Mouse (Mus musculus) lung, embryonic 16.5 days (tissue): ENCODE results near the gene Parp12. TPM values are rescaled to one million over a fixed set of nuclear protein-coding genes. Genes with fewer than 3 reads are reported as not detected.

ENCODE experiments used
- ATAC-seq: fragments of 200-750 bp; cut with Nextera tagmentation; 2 replicates; pipeline ENCODE4 v1.8.0; 2017; ENCODE audit warnings: low read depth, mild to moderate bottlenecking, moderate library complexity
- H3K27ac ChIP-seq: fragments of 300-500 bp; sonication (generic); 2 replicates; pipeline ENCODE4 v1.5.1; 2014; ENCODE audit warnings: mild to moderate bottlenecking, control low read depth, low read length
- H3K27me3 ChIP-seq: fragments of 300-500 bp; sonication (generic); 2 replicates; pipeline ENCODE4 v1.6.1; 2014; ENCODE audit warnings: low read depth, low read length, mixed read lengths; ENCODE audit not compliant: control insufficient read depth, insufficient read depth
- H3K36me3 ChIP-seq: fragments of 300-500 bp; sonication (generic); 2 replicates; pipeline ENCODE4 v1.6.1; 2014; ENCODE audit warnings: low read length; ENCODE audit not compliant: control insufficient read depth, insufficient read depth
- H3K4me1 ChIP-seq: fragments of 300-500 bp; sonication (generic); replicated peaks from 2 replicates; pipeline ENCODE4 v1.6.1; 2014; ENCODE audit warnings: low read length, mixed read lengths; ENCODE audit not compliant: control insufficient read depth, insufficient read depth
- H3K4me2 ChIP-seq: fragments of 300-500 bp; sonication (generic); 2 replicates; pipeline ENCODE4 v1.6.1; 2014; ENCODE audit warnings: low read depth, low read length, control low read depth
- H3K4me3 ChIP-seq: fragments of 300-500 bp; sonication (generic); 2 replicates; pipeline ENCODE4 v1.5.1; 2014; ENCODE audit warnings: mild to moderate bottlenecking, low read length, control low read depth
- H3K9ac ChIP-seq: fragments of 300-500 bp; sonication (generic); 2 replicates; pipeline ENCODE4 v1.6.1; 2014; ENCODE audit warnings: low read length, control low read depth
- H3K9me3 ChIP-seq: fragments of 300-500 bp; sonication (generic); 2 replicates; pipeline ENCODE4 v1.6.1; 2016; ENCODE audit warnings: low read length; ENCODE audit not compliant: control insufficient read depth
- WGBS: fragments of 180-500 bp; shearing (Covaris S2); extraction: QIAGEN DNeasy Blood & Tissue Kit; methylation state at CpG from one replicate; pipeline ENCODE4 v1.1.7; 2014; 5-methylcytosine and 5-hydroxymethylcytosine counted together
- polyA plus RNA-seq: library from polyadenylated mRNA; unstranded; fragments of >200 nt; fragmentation: Nextera tagmentation; extraction: Ambion mirVana; gene quantifications from 2 replicates; pipeline ENCODE4 v1.2.1, GENCODE M21; 2015

The Parp12 gene
- 9.5 and 10.2 TPM in 2 replicates for polyA plus RNA-seq

DNA sequence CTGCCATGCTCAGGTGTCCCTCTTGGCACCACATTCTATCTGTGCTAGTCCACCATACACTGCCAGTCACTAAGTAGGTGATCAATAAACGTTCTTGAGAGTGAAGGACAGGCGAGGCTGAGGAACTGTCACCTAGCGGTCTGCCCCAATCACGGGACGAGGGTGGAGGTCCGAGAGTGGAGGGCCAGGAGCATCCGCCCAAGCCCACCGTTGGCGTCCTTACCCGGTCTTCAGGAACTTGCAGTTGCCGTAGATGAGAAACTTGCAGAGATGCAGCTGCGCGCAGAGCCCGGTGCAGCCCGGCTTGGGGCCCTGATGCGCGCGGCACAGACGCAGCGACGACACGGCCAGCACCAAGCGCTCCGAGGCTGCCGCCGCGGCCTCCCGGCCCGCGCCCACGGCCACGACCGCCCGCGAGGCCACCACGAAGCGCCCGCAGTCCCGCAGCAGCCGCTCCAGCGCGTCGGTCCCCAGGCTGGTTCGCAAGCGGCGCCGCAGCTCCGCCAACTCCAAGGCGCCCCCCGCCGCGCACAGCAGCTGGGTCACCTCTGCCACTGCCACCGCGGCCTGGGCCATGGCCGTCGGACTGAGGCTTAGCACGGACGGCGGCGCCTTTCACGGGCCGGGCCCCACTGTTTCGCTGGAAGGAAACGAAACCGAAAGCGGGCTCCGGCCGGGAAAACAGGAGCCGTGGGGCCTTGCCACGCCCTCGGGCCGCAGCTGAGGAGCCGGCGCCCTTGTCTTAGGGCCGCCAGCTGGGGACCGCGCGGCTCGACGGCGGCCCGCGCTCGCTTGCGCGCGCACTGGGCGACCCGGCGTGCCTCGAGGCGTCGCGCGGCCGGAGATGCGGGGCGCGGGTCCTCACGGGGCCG, at the start of gene Parp12:
Gene Parp12 (minus strand): TSS at position 766 of the 872 bp plus-strand sequence.
- Histone ChIP-seq H3K36me3 (no peaks in the 10 kb centered on the region), H3K27me3 (no peaks in the 10 kb centered on the region), H3K9me3 (0 out of 2 replicates have a peak, but pooled peaks cover 4% of the 10 kb centered on the region), H3K4me1 (no peaks in the 10 kb centered on the region), H3K9ac (peak within 1 kb of the TSS; percentile 91), H3K27ac (peak within 1 kb of the TSS; percentile 74), H3K4me3 (peak within 1 kb of the TSS; percentile 87), H3K4me2 (peak within 1 kb of the TSS; percentile 82)
- under 1% methylated on average over 74 of the region's 101 CpGs for WGBS
- peak; percentile 93 for ATAC-seq

DNA sequence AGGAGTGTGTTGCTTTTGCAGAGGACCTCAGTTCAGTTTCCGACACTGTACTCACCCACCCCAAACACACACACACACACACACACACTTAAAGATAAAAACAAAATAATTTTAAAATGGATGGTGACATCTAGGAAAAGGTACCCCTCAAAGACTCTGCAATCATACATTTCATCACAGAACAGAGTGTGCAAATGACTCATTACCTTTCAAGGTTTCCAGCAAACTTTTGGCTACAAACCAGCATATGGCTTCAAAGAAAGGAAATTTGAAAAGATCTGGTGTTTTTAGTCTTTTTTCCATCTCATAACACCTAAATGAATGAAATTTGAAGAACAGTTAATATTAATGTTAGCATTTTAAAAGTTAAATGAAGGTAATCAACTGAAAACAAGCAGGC, 46.7 kb upstream of the Parp12 start:
- Histone ChIP-seq H3K9me3 (no peaks in the 10 kb centered on the region), H3K9ac (no peak overlapping the region), H3K4me1 (no peaks in the 10 kb centered on the region), H3K4me3 (no peak overlapping the region), H3K36me3 (peaks cover 9% of the 10 kb centered on the region; the same call in 1 of the 2 replicates), H3K27ac (no peak overlapping the region), H3K4me2 (no peak overlapping the region), H3K27me3 (no peaks in the 10 kb centered on the region)
- WGBS = 92% methylated on average over 1 of the region's 1 CpGs
- no peak for ATAC-seq

DNA sequence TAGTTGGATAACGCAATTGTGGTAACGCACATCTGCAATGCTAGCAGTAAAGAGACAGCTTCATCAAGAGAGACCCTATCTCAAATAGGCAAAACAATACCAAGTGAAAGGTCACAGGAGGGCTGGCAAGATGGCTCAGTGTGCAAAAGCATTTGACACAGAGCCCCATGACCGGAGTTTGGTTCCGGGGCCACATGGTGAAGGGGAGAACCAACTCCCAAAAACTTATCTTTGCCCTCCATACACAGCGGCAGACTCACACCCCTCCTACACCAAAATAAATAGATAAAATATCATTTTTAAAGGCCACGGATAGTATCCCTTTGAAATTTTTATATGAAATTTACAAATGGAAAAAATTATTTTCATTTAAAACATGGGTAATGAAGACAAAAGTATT, 43.8 kb upstream of the Parp12 start:
- WGBS = 93% methylated on average over 6 of the region's 6 CpGs
- no peak for ATAC-seq

DNA sequence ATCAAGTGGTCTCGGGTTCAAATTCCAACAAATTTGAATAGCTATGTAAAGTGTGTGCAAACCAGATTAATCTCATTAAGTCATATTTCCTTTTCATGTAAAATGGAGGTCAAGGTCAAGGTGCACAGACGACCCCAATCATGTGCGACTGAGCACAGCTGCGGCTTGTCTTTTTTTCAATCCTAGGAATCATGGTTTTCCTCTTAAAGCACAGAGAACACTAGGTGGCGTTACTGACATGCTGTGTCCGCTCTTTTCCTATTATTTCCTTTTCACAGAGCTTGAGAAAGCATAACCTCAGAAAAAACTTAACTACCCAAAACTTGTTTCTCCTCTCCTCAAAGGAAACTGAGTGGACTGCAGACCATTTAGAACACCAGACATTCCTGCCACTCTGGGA, 27.9 kb upstream of the Parp12 start:
- WGBS = 58% methylated on average over 6 of the region's 6 CpGs
- no peak overlapping the region for H3K4me2 ChIP-seq
- peaks cover 32% of the 10 kb centered on the region for H3K36me3 ChIP-seq
- H3K4me1 ChIP-seq = no peaks in the 10 kb centered on the region
- H3K27me3 ChIP-seq = no peaks in the 10 kb centered on the region
- no peaks in the 10 kb centered on the region for H3K9me3 ChIP-seq
- ATAC-seq = no peak
- H3K9ac ChIP-seq = no peak overlapping the region
- H3K4me3 ChIP-seq = no peak overlapping the region
- no peak overlapping the region for H3K27ac ChIP-seq

More for the DNA sequence above, 43.8 kb upstream of the Parp12 start:
- Histone ChIP-seq H3K27ac (no peak overlapping the region), H3K4me3 (no peak overlapping the region), H3K4me2 (no peak overlapping the region), H3K27me3 (no peaks in the 10 kb centered on the region), H3K9ac (no peak overlapping the region), H3K36me3 (peaks cover 6% of the 10 kb centered on the region; the same call in 1 of the 2 replicates), H3K4me1 (no peaks in the 10 kb centered on the region), H3K9me3 (no peaks in the 10 kb centered on the region)

DNA sequence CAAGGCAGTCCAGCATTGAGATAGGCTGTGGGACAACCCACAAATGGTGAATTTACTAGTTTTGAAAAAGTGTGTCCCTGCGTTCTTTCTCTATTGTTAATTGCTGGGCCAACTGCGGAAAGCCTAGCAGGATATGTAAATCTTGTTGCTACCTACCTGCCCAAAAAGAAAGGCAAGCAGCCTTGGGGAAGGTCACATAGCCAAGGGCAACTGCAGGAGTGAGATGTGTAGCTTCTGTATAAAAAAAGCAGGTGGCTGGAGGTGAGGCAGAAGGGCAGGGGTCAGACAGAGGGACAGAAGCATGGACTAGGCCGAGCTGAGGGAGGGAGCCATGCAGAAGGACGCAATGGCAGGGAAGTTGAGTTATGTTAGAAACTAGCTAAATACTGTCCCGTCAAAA, 14.4 kb upstream of the Parp12 start:
- no peaks in the 10 kb centered on the region for H3K4me1 ChIP-seq
- H3K4me2 ChIP-seq = no peak overlapping the region
- no peak for ATAC-seq
- H3K27ac ChIP-seq = no peak overlapping the region
- peaks cover 9% of the 10 kb centered on the region; the same call in 1 of the 2 replicates for H3K36me3 ChIP-seq
- no peak overlapping the region for H3K9ac ChIP-seq
- WGBS = 73% methylated on average over 5 of the region's 5 CpGs
- H3K9me3 ChIP-seq = no peaks in the 10 kb centered on the region
- H3K27me3 ChIP-seq = no peaks in the 10 kb centered on the region
- H3K4me3 ChIP-seq = no peak overlapping the region

DNA sequence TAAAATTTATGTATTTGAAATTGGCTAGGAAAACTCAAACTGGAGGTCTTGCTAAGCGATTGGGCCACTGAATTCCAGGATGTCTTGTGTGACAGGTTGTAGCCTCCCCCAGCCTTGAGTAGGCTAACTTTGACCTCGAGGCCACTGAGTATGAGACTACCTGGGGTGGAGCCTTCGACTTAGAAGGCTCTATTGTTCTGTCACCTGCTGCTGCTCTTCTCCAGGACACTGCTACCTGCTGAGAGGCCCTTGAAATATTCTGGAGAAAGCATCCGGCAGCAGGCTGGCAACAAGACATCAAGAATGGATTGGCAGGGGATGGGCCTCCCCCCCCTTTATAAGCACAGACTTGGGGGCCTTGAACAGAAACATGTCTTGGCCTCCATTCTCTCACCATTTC, 13.3 kb upstream of the Parp12 start:
- H3K4me3 ChIP-seq = no peak overlapping the region
- no peaks in the 10 kb centered on the region for H3K9me3 ChIP-seq
- WGBS = 40% methylated on average over 4 of the region's 4 CpGs
- no peaks in the 10 kb centered on the region for H3K27me3 ChIP-seq
- peaks cover 9% of the 10 kb centered on the region; the same call in 1 of the 2 replicates for H3K36me3 ChIP-seq
- no peak overlapping the region for H3K9ac ChIP-seq
- no peak overlapping the region for H3K4me2 ChIP-seq
- H3K4me1 ChIP-seq = no peaks in the 10 kb centered on the region
- no peak overlapping the region for H3K27ac ChIP-seq
- ATAC-seq = no peak

DNA sequence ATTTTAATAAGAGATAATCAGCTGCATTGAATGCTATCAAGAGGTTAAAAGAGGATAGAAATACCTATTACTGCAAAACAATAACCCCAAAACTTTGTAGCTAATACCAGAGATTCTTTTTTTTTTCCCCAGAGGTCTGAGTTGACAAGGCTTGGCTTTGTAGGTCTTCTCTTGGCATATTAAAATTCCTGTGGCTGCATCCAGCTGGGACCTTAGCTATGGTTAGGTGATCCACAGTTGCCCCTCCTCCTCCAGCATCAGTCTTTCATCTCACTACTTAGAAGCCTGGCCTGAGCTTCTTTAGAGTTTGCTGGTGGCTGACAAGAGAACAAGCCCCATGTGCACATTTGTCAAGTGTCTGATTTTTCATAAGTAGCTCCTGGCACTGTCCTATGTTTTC, 6.6 kb upstream of the Parp12 start:
- Histone ChIP-seq H3K36me3 (no peaks in the 10 kb centered on the region), H3K4me1 (no peaks in the 10 kb centered on the region), H3K9ac (no peak overlapping the region), H3K27ac (no peak overlapping the region), H3K4me3 (no peak overlapping the region), H3K4me2 (no peak overlapping the region), H3K27me3 (no peaks in the 10 kb centered on the region), H3K9me3 (no peaks in the 10 kb centered on the region)
- no peak for ATAC-seq

DNA sequence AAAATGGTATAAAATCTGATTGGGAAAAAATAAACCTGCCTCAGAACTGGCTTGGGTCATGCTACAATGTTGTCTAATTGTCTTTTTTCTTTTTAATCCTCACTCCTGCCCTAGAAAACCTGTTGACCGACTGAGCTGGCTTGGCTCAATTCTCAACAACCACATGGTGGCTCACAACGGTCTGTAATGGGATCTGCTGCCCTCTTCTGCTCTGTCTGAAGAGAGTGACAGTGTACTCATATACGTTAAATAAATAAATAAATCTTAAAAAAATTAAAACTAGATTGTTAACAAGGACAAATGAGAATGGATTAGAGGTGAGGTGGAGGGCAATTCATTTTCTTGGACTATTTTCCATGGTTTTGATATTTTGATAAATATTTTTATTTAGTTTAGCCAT, 2.5 kb upstream of the Parp12 start:
- no peaks in the 10 kb centered on the region for H3K36me3 ChIP-seq
- H3K9me3 ChIP-seq = 0 out of 2 replicates have a peak, but pooled peaks cover 4% of the 10 kb centered on the region
- H3K4me2 ChIP-seq = no peak overlapping the region
- H3K27me3 ChIP-seq = no peaks in the 10 kb centered on the region
- H3K4me1 ChIP-seq = no peaks in the 10 kb centered on the region
- H3K9ac ChIP-seq = no peak overlapping the region
- no peak overlapping the region for H3K27ac ChIP-seq
- no peak for ATAC-seq
- WGBS = 27% methylated on average over 3 of the region's 3 CpGs
- H3K4me3 ChIP-seq = no peak overlapping the region

DNA sequence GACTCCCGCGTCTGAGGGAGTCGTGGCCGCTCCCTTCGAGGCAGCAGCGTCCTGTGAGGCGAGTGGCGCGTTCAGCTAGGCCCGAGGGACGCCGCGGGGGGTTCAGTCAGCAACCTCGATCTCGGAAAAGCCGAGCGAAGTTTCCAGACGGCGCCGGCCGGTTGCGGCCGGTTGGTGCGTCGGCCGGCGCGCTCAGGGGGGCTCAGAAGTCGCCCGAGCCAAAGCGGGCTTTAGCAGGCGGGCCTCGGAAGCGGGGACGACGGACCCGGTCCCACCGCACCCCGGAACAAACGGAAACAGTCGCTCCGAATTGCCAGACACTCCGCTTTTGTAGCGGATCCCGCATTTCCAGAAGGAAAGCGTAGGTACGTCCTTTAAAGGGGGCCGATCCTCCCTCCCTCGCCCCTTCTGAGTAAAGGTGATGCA, 320 bp upstream of the Parp12 start:
- no peak for ATAC-seq
- 0 out of 2 replicates have a peak, but pooled peaks cover 4% of the 10 kb centered on the region for H3K9me3 ChIP-seq
- H3K36me3 ChIP-seq = no peaks in the 10 kb centered on the region
- 9% methylated on average over 49 of the region's 49 CpGs for WGBS
- no peaks in the 10 kb centered on the region for H3K4me1 ChIP-seq
- H3K4me2 ChIP-seq = peak overlapping the region; percentile 82
- peak overlapping the region; percentile 74 for H3K27ac ChIP-seq
- H3K27me3 ChIP-seq = no peaks in the 10 kb centered on the region
- peak overlapping the region; percentile 87 for H3K4me3 ChIP-seq
- H3K9ac ChIP-seq = peak overlapping the region; percentile 91
